Mouse (Mus musculus) T-helper 2 cell (primary cell): Measurements from ENCODE around the gene Gm10961.

ENCODE experiments used
- in situ Hi-C: fragments of 300-600 bp; cut with MboI, MseI; formaldehyde crosslinking; loops from one replicate; pipeline ENCODE4 v1.15.1; 2025; ENCODE audit warnings: high pct_unique_total_duplicates

Gm10961 gene

GRCm38 (mm10) chr3:107630682-107631522, at the start of gene Gm10961:
Gm10961 (plus strand) TSS chr3:107631322.
- in situ Hi-C loops: no loop called here

GRCm38 (mm10) chr3:107582130-107582874, 48.8 kb upstream of the Gm10961 start:
- in situ Hi-C loops: no loop called here

GRCm38 (mm10) chr3:107582875-107583767, 48.0 kb upstream of the Gm10961 start:
- in situ Hi-C loops: no loop called here

- in situ Hi-C loops: no loop called here
Measured at GRCm38 (mm10) chr3:107583893-107584292, 47.2 kb upstream of the Gm10961 start.

GRCm38 (mm10) chr3:107586504-107586903, 44.6 kb upstream of the Gm10961 start:
- in situ Hi-C loops: no loop called here

- in situ Hi-C loops: no loop called here
Measured at GRCm38 (mm10) chr3:107591612-107592011, 39.5 kb upstream of the Gm10961 start.

GRCm38 (mm10) chr3:107593632-107594031, 37.5 kb upstream of the Gm10961 start:
- in situ Hi-C loops: no loop called here

GRCm38 (mm10) chr3:107594662-107595263, 36.4 kb upstream of the Gm10961 start, which contains the start of gene Alx3:
Alx3 (plus strand) TSS chr3:107595031.
- in situ Hi-C loops: no loop called here

GRCm38 (mm10) chr3:107595264-107595937, 35.7 kb upstream of the Gm10961 start:
- in situ Hi-C loops: no loop called here

- in situ Hi-C loops: no loop called here
Measured at GRCm38 (mm10) chr3:107595938-107596461, 35.1 kb upstream of the Gm10961 start.

GRCm38 (mm10) chr3:107596559-107596958, 34.6 kb upstream of the Gm10961 start:
- in situ Hi-C loops: no loop called here

- in situ Hi-C loops: no loop called here
Measured at GRCm38 (mm10) chr3:107597134-107597533, 34.0 kb upstream of the Gm10961 start.

GRCm38 (mm10) chr3:107597586-107598389, 33.3 kb upstream of the Gm10961 start:
- in situ Hi-C loops: no loop called here

- in situ Hi-C loops: no loop called here
Measured at GRCm38 (mm10) chr3:107600127-107600526, 31.0 kb upstream of the Gm10961 start.

- in situ Hi-C loops: no loop called here
Measured at GRCm38 (mm10) chr3:107605304-107605703, 25.8 kb upstream of the Gm10961 start.

GRCm38 (mm10) chr3:107607221-107607620, 23.9 kb upstream of the Gm10961 start:
- in situ Hi-C loops: no loop called here

- in situ Hi-C loops: no loop called here
Measured at GRCm38 (mm10) chr3:107608808-107609207, 22.3 kb upstream of the Gm10961 start.

- in situ Hi-C loops: no loop called here
Measured at GRCm38 (mm10) chr3:107609376-107609775, 21.7 kb upstream of the Gm10961 start.

GRCm38 (mm10) chr3:107611394-107611793, 19.7 kb upstream of the Gm10961 start:
- in situ Hi-C loops: no loop called here
